Mouse (Mus musculus): Measurements from ENCODE around the gene C1qtnf2. TPM values are rescaled to one million over a fixed set of nuclear protein-coding genes. Genes with fewer than 3 reads are reported as not detected.

The C1qtnf2 gene
- total RNA-seq (2021): 1 to 10 TPM; 3.8 to 4.2 TPM
- long read RNA-seq, experiment 1, transcript C1qtnf2-201 (4 exons, 1,211 nt): major isoform, 8 of 9 reads
- long read RNA-seq, experiment 1, partial matches to known transcripts: 0 of 9 reads
- long read RNA-seq, experiment 1, other reads (novel, unspliced or antisense): 1 of 9 reads
- long read RNA-seq, experiment 2, partial matches to known transcripts: 0 of 1 reads
- long read RNA-seq, experiment 2, other reads (novel, unspliced or antisense): 0 of 1 reads

GRCm38 (mm10) chr11:43474225-43474774, at the start of gene C1qtnf2:
Gene C1qtnf2, plus strand, starts transcription at chr11:43474276.
- peak; percentile 75 for DNase-seq

- no peak for DNase-seq
Observed at GRCm38 (mm10) chr11:43424386-43424785, 49.7 kb upstream of the C1qtnf2 start.

- DNase-seq: no peak
Observed at GRCm38 (mm10) chr11:43425166-43425709, 48.8 kb upstream of the C1qtnf2 start.

GRCm38 (mm10) chr11:43425824-43426413, 48.2 kb upstream of the C1qtnf2 start, which contains the start of gene Pttg1:
Gene Pttg1, minus strand, starts transcription at chr11:43426251.
- peak; percentile 90 to 93 for DNase-seq

GRCm38 (mm10) chr11:43426414-43426884, 47.6 kb upstream of the C1qtnf2 start:
- peak in 1 of 2 experiments; percentile 74 for DNase-seq

- DNase-seq: peak; percentile 82 to 84
Observed at GRCm38 (mm10) chr11:43433254-43434023, 40.6 kb upstream of the C1qtnf2 start, which contains the start of gene Slu7. Gene Slu7, plus strand, starts transcription at chr11:43433744.

GRCm38 (mm10) chr11:43434024-43434407, 40.1 kb upstream of the C1qtnf2 start:
- no peak for DNase-seq

GRCm38 (mm10) chr11:43441121-43441520, 33.0 kb upstream of the C1qtnf2 start:
- no peak for DNase-seq

- no peak for DNase-seq
Observed at GRCm38 (mm10) chr11:43443183-43443582, 30.9 kb upstream of the C1qtnf2 start.

GRCm38 (mm10) chr11:43449916-43450315, 24.2 kb upstream of the C1qtnf2 start:
- DNase-seq: no peak

- no peak for DNase-seq
Observed at GRCm38 (mm10) chr11:43451322-43451721, 22.8 kb upstream of the C1qtnf2 start.

GRCm38 (mm10) chr11:43452266-43452665, 21.8 kb upstream of the C1qtnf2 start:
- no peak for DNase-seq

- DNase-seq: no peak
Observed at GRCm38 (mm10) chr11:43463204-43463603, 10.9 kb upstream of the C1qtnf2 start.

GRCm38 (mm10) chr11:43470118-43470517, 4.0 kb upstream of the C1qtnf2 start:
- DNase-seq: peak; percentile 64 to 80

GRCm38 (mm10) chr11:43470881-43471820, 2.9 kb upstream of the C1qtnf2 start:
- peak in 1 of 2 experiments; percentile 36 for DNase-seq

- DNase-seq: no peak
Observed at GRCm38 (mm10) chr11:43473115-43473514, 961 bp upstream of the C1qtnf2 start.

- no peak for DNase-seq
Observed at GRCm38 (mm10) chr11:43473635-43474224, 346 bp upstream of the C1qtnf2 start.

- DNase-seq: no peak
Observed at GRCm38 (mm10) chr11:43479376-43479775, 5.3 kb downstream of the C1qtnf2 start.

GRCm38 (mm10) chr11:43480561-43480960, 6.5 kb downstream of the C1qtnf2 start:
- DNase-seq: no peak

GRCm38 (mm10) chr11:43481672-43482522, 7.8 kb downstream of the C1qtnf2 start:
- peak in 1 of 2 experiments; percentile 48 for DNase-seq

Data from heart, adult 18-20 months (tissue).